Comparison of ENCODE assay signal across 8 mouse cellular contexts in genomic region chr2:9905995-9906394, GRCm38 (mm10). TPM values are rescaled to one million over a fixed set of nuclear protein-coding genes. Genes with fewer than 3 reads are reported as not detected.
DNase-seq lines count a peak whose midpoint lies in the region; ATAC-seq and TF ChIP-seq lines count a peak whose summit lies in the region.

No protein-coding gene starts in this region.

- DNase-seq in heart, postnatal 0 days (ENCODE audit: low spot score), result no peak
- DNase-seq in heart, adult 11 months, result no peak
- peak; percentile 5 for DNase-seq in brain, embryonic 14.5 days (ENCODE audit: low read depth)
- DNase-seq in liver, embryonic 13.5 days, result peak; percentile 17
- no peak for DNase-seq in right cerebral cortex, postnatal 4 days
- no peak for DNase-seq in adrenal gland, postnatal 14 days
- no peak for DNase-seq in urinary bladder, postnatal 25 days (ENCODE audit: low spot score)

- H3K4me1 ChIP-seq in heart, postnatal 0 days (ENCODE audit: control insufficient read depth, insufficient read depth), result no peaks in the 10 kb centered on the region
- H3K4me1 ChIP-seq in liver, embryonic 13.5 days (replicated peaks), result peaks cover 5% of the 10 kb centered on the region

- no peak for TF ChIP-seq EP300 in heart, postnatal 0 days (IDR thresholded peaks at IDR 0.05; ENCODE audit: low read depth)

- peak overlapping the region; percentile 53 for H3K4me2 ChIP-seq in heart, postnatal 0 days (ENCODE audit: low read depth, low read length)
- H3K4me2 ChIP-seq in liver, embryonic 13.5 days, result peak overlapping the region; percentile 48

- H3K36me3 ChIP-seq in heart, postnatal 0 days (replicated peaks; ENCODE audit: control insufficient read depth, insufficient read depth, low read length), result no peaks in the 10 kb centered on the region
- no peaks in the 10 kb centered on the region for H3K36me3 ChIP-seq in liver, embryonic 13.5 days

- H3K27ac ChIP-seq in heart, postnatal 0 days (ENCODE audit: low read depth), result no peak overlapping the region
- no peak overlapping the region for H3K27ac ChIP-seq in liver, embryonic 13.5 days

- H3K9ac ChIP-seq in heart, postnatal 0 days (replicated peaks; ENCODE audit: low read depth, low read length), result no peak overlapping the region
- H3K9ac ChIP-seq in liver, embryonic 13.5 days, result no peak overlapping the region

- TF ChIP-seq POLR2A in brain, embryonic 14.5 days (IDR thresholded peaks at IDR 0.05; ENCODE audit: borderline replicate concordance, extremely low read depth, insufficient read depth, insufficient read length, poor library complexity, severe bottlenecking), result no peak

- H3K27me3 ChIP-seq in heart, postnatal 0 days (ENCODE audit: control insufficient read depth, insufficient read depth, low read length), result no peaks in the 10 kb centered on the region
- peaks cover 9% of the 10 kb centered on the region; the same call in 1 of the 2 replicates for H3K27me3 ChIP-seq in liver, embryonic 13.5 days

- peak overlapping the region; percentile 20 for H3K4me3 ChIP-seq in heart, postnatal 0 days (ENCODE audit: low read depth, low read length)
- peak overlapping the region; percentile 36 for H3K4me3 ChIP-seq in liver, embryonic 13.5 days (replicated peaks)

- no peak for TF ChIP-seq CTCF in heart, postnatal 0 days (IDR thresholded peaks at IDR 0.05; ENCODE audit: low read depth)
- no peak for TF ChIP-seq CTCF in brain, embryonic 14.5 days (IDR thresholded peaks at IDR 0.05; ENCODE audit: borderline replicate concordance, extremely low read depth, insufficient read depth, insufficient read length)

- 3% methylated on average over 11 of the region's 11 CpGs for WGBS in heart, postnatal 0 days
- WGBS in liver, embryonic 13.5 days (ENCODE audit: insufficient replicate concordance), result 2% methylated on average over 11 of the region's 11 CpGs

- no peak for ATAC-seq in heart, postnatal 0 days (ENCODE audit: insufficient read depth, low read depth)
- ATAC-seq in hematopoietic stem cell, adult 5-6 weeks (replicated peaks in 1 of 2; ENCODE audit: insufficient read depth in 1 of 2, low FRiP score in 2 of 2, low TSS enrichment in 1 of 2, low read depth in 1 of 2, poor library complexity in 2 of 2, severe bottlenecking in 2 of 2), result peak; percentile 35 to 44; a peak in 2 of 4 replicates
- peak; percentile 63 for ATAC-seq in liver, embryonic 13.5 days (ENCODE audit: low read depth)

- no peaks in the 10 kb centered on the region for H3K9me3 ChIP-seq in heart, postnatal 0 days (replicated peaks; ENCODE audit: control insufficient read depth, low read length)
- H3K9me3 ChIP-seq in liver, embryonic 13.5 days (replicated peaks), result no peaks in the 10 kb centered on the region

RNA-seq across cellular contexts. Expression of gene Gata3, which starts 16.2 kb away (rescaled TPM):
- total RNA-seq in heart, postnatal 0 days (2014; rRNA removed; ENCODE audit: low replicate concordance), result 0.89 TPM in 1 of 2 replicates, not detected in the other
- 0.83 and 0.93 TPM in 2 replicates for polyA plus RNA-seq in heart, postnatal 0 days (2015; fragmentation: Nextera tagmentation; extraction: Ambion mirVana)
- polyA plus RNA-seq in brain, embryonic 14.5 days (2012; rRNA removed), result 12.4 and 29.4 TPM in 2 replicates
- total RNA-seq in hematopoietic stem cell, adult 5-6 weeks (2017), result 3.1 and 5.6 TPM in 2 replicates
- polyA plus RNA-seq in liver, embryonic 13.5 days (2015; fragmentation: Nextera tagmentation; extraction: Ambion mirVana), result 1.5 TPM in 2 replicates
- total RNA-seq in adrenal gland, postnatal 14 days (2021), result 17.3 and 19.1 TPM in 2 replicates

RNA-seq across cellular contexts. Expression of gene 9230102O04Rik, which starts 16.7 kb away (rescaled TPM):
- not detected in 2 replicates for total RNA-seq in heart, postnatal 0 days (2014; rRNA removed; ENCODE audit: low replicate concordance)
- not detected in 2 replicates for polyA plus RNA-seq in heart, postnatal 0 days (2015; fragmentation: Nextera tagmentation; extraction: Ambion mirVana)
- polyA plus RNA-seq in brain, embryonic 14.5 days (2012; rRNA removed), result 1.0 and 1.3 TPM in 2 replicates
- not detected in 2 replicates for total RNA-seq in hematopoietic stem cell, adult 5-6 weeks (2017)
- polyA plus RNA-seq in liver, embryonic 13.5 days (2015; fragmentation: Nextera tagmentation; extraction: Ambion mirVana), result not detected in 2 replicates
- not detected in 2 replicates for total RNA-seq in adrenal gland, postnatal 14 days (2021)

RNA-seq across cellular contexts. Expression of gene 4930412O13Rik, which starts 24.9 kb away (rescaled TPM):
- not detected in 2 replicates for total RNA-seq in heart, postnatal 0 days (2014; rRNA removed; ENCODE audit: low replicate concordance)
- not detected in 2 replicates for polyA plus RNA-seq in heart, postnatal 0 days (2015; fragmentation: Nextera tagmentation; extraction: Ambion mirVana)
- polyA plus RNA-seq in brain, embryonic 14.5 days (2012; rRNA removed), result 1.6 and 2.6 TPM in 2 replicates
- total RNA-seq in hematopoietic stem cell, adult 5-6 weeks (2017), result not detected in 2 replicates
- polyA plus RNA-seq in liver, embryonic 13.5 days (2015; fragmentation: Nextera tagmentation; extraction: Ambion mirVana), result not detected in 2 replicates
- 1.3 and 1.4 TPM in 2 replicates for total RNA-seq in adrenal gland, postnatal 14 days (2021)

Comparison
In these comparisons a context has a peak if more than half of its experiments do, and no peak if none do; other contexts are left out.
1. DNase-seq: peak in brain, embryonic 14.5 days (single experiment) and liver, embryonic 13.5 days (single experiment); none in heart, postnatal 0 days (single experiment), heart, adult 11 months (single experiment), right cerebral cortex, postnatal 4 days (single experiment), adrenal gland, postnatal 14 days (single experiment) and urinary bladder, postnatal 25 days (single experiment).